ENCODE assay signal across 9 mouse cellular contexts in the genomic region with DNA sequence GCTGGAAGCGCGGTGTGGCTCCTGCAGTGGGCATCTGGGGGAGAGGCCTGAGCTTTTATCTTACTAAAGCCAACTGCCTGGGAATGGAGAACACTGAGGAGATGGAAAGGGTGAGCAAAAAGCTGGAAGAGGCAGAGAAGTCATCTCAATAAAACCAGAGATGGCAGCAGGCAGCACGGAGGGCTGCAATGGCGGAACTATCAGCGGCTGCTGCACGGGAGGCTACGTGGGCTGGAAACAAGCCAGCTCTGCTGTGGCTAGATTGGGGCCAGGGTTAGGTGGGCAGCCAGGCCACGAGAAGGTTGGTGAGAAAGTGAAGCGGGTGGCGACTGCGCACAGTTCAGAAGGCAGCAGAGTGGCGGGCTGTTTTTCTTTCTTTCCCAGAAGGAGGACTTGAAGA.
DNase-seq lines count a peak whose midpoint lies in the region; ATAC-seq and TF ChIP-seq lines count a peak whose summit lies in the region.
"Had no signal": no experiment of that assay in that cellular context is flagged by ENCODE, and none has a peak within 500 bp of the region (broad histone marks: within the 10 kb centered on the region; RNA-seq: fewer than 3 reads in every experiment).

No protein-coding gene starts in this region.

- no peaks in the 10 kb centered on the region for H3K36me3 ChIP-seq in heart, embryonic 12.5 days
- H3K36me3 ChIP-seq in testis, adult 2 months (ENCODE audit: control insufficient read depth, insufficient read depth, low read length), result no peaks in the 10 kb centered on the region
- no peaks in the 10 kb centered on the region for H3K36me3 ChIP-seq in limb, embryonic 15.5 days

- no peak for ATAC-seq in heart, embryonic 12.5 days (ENCODE audit: insufficient number of reproducible peaks, low FRiP score)
- no peak for ATAC-seq in limb, embryonic 15.5 days (ENCODE audit: insufficient number of reproducible peaks, low FRiP score, low TSS enrichment, low read depth)

- peaks cover 75% of the 10 kb centered on the region for H3K4me1 ChIP-seq in heart, embryonic 12.5 days (replicated peaks)
- H3K4me1 ChIP-seq in testis, adult 2 months (ENCODE audit: control insufficient read depth, insufficient read depth, low read length), result peaks cover 9% of the 10 kb centered on the region
- H3K4me1 ChIP-seq in limb, embryonic 15.5 days, result peaks cover 47% of the 10 kb centered on the region

- H3K27me3 ChIP-seq in heart, embryonic 12.5 days (replicated peaks), result no peaks in the 10 kb centered on the region; the same call in 1 of the 2 replicates
- no peaks in the 10 kb centered on the region for H3K27me3 ChIP-seq in testis, adult 2 months (ENCODE audit: control insufficient read depth, insufficient read depth, low read length)
- no peaks in the 10 kb centered on the region for H3K27me3 ChIP-seq in limb, embryonic 15.5 days

- no peak overlapping the region for H3K9ac ChIP-seq in heart, embryonic 12.5 days
- H3K9ac ChIP-seq in limb, embryonic 15.5 days, result no peak overlapping the region

- no peaks in the 10 kb centered on the region for H3K9me3 ChIP-seq in heart, embryonic 12.5 days (replicated peaks)
- no peaks in the 10 kb centered on the region for H3K9me3 ChIP-seq in limb, embryonic 15.5 days

- TF ChIP-seq POLR2A in testis, adult 2 months (IDR thresholded peaks at IDR 0.05; ENCODE audit: control insufficient read depth, low read depth, low read length), result no peak

- H3K27ac ChIP-seq in heart, embryonic 12.5 days (ENCODE audit: poor library complexity, severe bottlenecking), result no peak overlapping the region
- H3K27ac ChIP-seq in testis, adult 2 months (ENCODE audit: control insufficient read depth, insufficient read depth, low read depth, low read length), result peak overlapping the region; percentile 56
- H3K27ac ChIP-seq in limb, embryonic 15.5 days, result no peak overlapping the region
- H3K27ac ChIP-seq: macrophage had no signal

- 38% methylated on average over 12 of the region's 12 CpGs for WGBS in heart, embryonic 12.5 days
- WGBS in limb, embryonic 15.5 days, result 58% methylated on average over 12 of the region's 12 CpGs

- no peak for DNase-seq in heart, adult 8-10 months (ENCODE audit: low spot score)
- DNase-seq in testis, postnatal 14 days (ENCODE audit: low spot score), result no peak
- DNase-seq in testis, postnatal 10 days (ENCODE audit: low spot score), result peak; percentile 63
- DNase-seq in kidney, adult 9 months, result no peak
- DNase-seq in thymus, postnatal 0 days (ENCODE audit: low spot score), result no peak

- TF ChIP-seq CTCF in testis, adult 2 months (IDR thresholded peaks at IDR 0.05; ENCODE audit: control insufficient read depth, insufficient read depth, insufficient replicate concordance, low read depth, low read length), result no peak

- peak overlapping the region; percentile 17 for H3K4me3 ChIP-seq in heart, embryonic 12.5 days
- no peak overlapping the region for H3K4me3 ChIP-seq in testis, adult 2 months (ENCODE audit: control insufficient read depth, low read depth, low read length)
- no peak overlapping the region for H3K4me3 ChIP-seq in limb, embryonic 15.5 days

- peak overlapping the region; percentile 61 for H3K4me2 ChIP-seq in heart, embryonic 12.5 days
- peak overlapping the region; percentile 10; the same call in 1 of the 2 replicates for H3K4me2 ChIP-seq in limb, embryonic 15.5 days
